Mouse (Mus musculus) G1E (cell line): Measurements from ENCODE around the gene Fkbp5. TPM values are rescaled to one million over a fixed set of nuclear protein-coding genes. Genes with fewer than 3 reads are reported as not detected.

Experiments
- ATAC-seq: 2 replicates; pipeline ENCODE4 v1.8.0; 2016; ENCODE audit warnings: mild to moderate bottlenecking; ENCODE audit not compliant: insufficient number of reproducible peaks, poor library complexity, low FRiP score, severe bottlenecking; ENCODE audit errors: extremely low read depth
- DNase-seq: peaks from one replicate; pipeline ENCODE4 v3.0.0; 2012; ENCODE audit warnings: low spot score
- H3K27me3 ChIP-seq: 2 replicates; pipeline ENCODE4 v1.6.1; 2012; ENCODE audit warnings: mild to moderate bottlenecking, low read length, inconsistent platforms; ENCODE audit not compliant: insufficient read depth
- H3K36me3 ChIP-seq: replicated peaks from 2 replicates; pipeline ENCODE3; 2012; ENCODE audit warnings: mild to moderate bottlenecking, inconsistent platforms
- H3K4me1 ChIP-seq: 2 replicates; pipeline ENCODE4 v1.6.1; 2012; ENCODE audit warnings: low read depth, low read length, inconsistent platforms, mixed read lengths; ENCODE audit not compliant: insufficient read depth
- H3K4me3 ChIP-seq: 2 replicates; pipeline ENCODE4 v1.5.1; 2012; ENCODE audit warnings: low read depth, mild to moderate bottlenecking, inconsistent platforms, low read length, moderate library complexity, mixed read lengths
- H3K9me3 ChIP-seq: replicated peaks from 2 replicates; pipeline ENCODE4 v1.6.1; 2012; ENCODE audit warnings: inconsistent platforms
- CTCF ChIP-seq: IDR thresholded peaks from 2 replicates; pipeline ENCODE4 v1.5.1; 2012; ENCODE audit warnings: low read depth, low read length, inconsistent platforms, mixed read lengths
- GATA1 ChIP-seq: IDR thresholded peaks from 2 replicates; pipeline ENCODE4 v1.6.1; 2012; ENCODE audit warnings: borderline replicate concordance, low read length, inconsistent platforms, mixed read lengths
- GATA2 ChIP-seq: IDR thresholded peaks from 2 replicates; pipeline ENCODE4 v1.6.1; 2012; ENCODE audit warnings: low read depth, low read length, inconsistent platforms, borderline replicate concordance
- POLR2AphosphoS5 ChIP-seq: IDR thresholded peaks from 2 replicates; pipeline ENCODE4 v1.6.1; 2012; ENCODE audit warnings: low read depth, low read length, inconsistent platforms; ENCODE audit not compliant: insufficient replicate concordance
- TAL1 ChIP-seq: conservative IDR thresholded peaks from 2 replicates; pipeline ENCODE4 v1.6.1; 2012; ENCODE audit warnings: low read depth, low read length, inconsistent platforms, mixed read lengths
- polyA plus RNA-seq: library from polyadenylated mRNA; stranded (reverse); fragments of >175 nt; gene quantifications from 2 replicates; pipeline ENCODE4 v1.2.3, GENCODE M21; 2012
- total RNA-seq, 2 experiments: library from RNA; stranded (forward) in 1 of 2; stranded (reverse) in 1 of 2; fragments of 200-1000 nt in 1 of 2; fragments of >200 nt in 1 of 2; fragmentation: Nextera tagmentation in 1 of 2; gene quantifications; 2 replicates each; pipeline ENCODE4 v1.2.3; 2014 to 2017

Fkbp5 gene
- total and polyA plus RNA-seq, 3 experiments, result 11.7 to 36.6 (median 18.5) TPM

GRCm38 (mm10) chr17:28520561-28520960 lies 3.2 kb upstream of the Fkbp5 start:
- H3K4me1 ChIP-seq, result peaks cover 38% of the 10 kb centered on the region
- peaks cover 65% of the 10 kb centered on the region for H3K27me3 ChIP-seq
- TF ChIP-seq GATA2, result no peak
- no peak for TF ChIP-seq CTCF
- no peak for TF ChIP-seq TAL1
- TF ChIP-seq GATA1, result no peak
- TF ChIP-seq POLR2AphosphoS5, result no peak

GRCm38 (mm10) chr17:28519827-28520226 lies 2.5 kb upstream of the Fkbp5 start:
- 0 out of 2 replicates have a peak, but pooled peaks cover 2% of the 10 kb centered on the region for H3K9me3 ChIP-seq
- H3K27me3 ChIP-seq, result peaks cover 70% of the 10 kb centered on the region
- H3K36me3 ChIP-seq, result peaks cover 7% of the 10 kb centered on the region
- H3K4me3 ChIP-seq, result no peak overlapping the region
- no peak for DNase-seq
- H3K4me1 ChIP-seq, result peaks cover 36% of the 10 kb centered on the region
- ATAC-seq, result no peak
- TF ChIP-seq POLR2AphosphoS5 (no peak), GATA1 (no peak), GATA2 (no peak), CTCF (no peak), TAL1 (no peak)

More at GRCm38 (mm10) chr17:28520561-28520960, 3.2 kb upstream of the Fkbp5 start:
- ATAC-seq (no peak), DNase-seq (no peak)
- H3K36me3 ChIP-seq, result peaks cover 7% of the 10 kb centered on the region
- 0 out of 2 replicates have a peak, but pooled peaks cover 2% of the 10 kb centered on the region for H3K9me3 ChIP-seq
- H3K4me3 ChIP-seq, result no peak overlapping the region

- Histone ChIP-seq H3K4me3 (no peak overlapping the region), H3K27me3 (peaks cover 73% of the 10 kb centered on the region)
- ATAC-seq, result no peak
These were observed 1.3 kb upstream of the Fkbp5 start for GRCm38 (mm10) chr17:28518615-28519071.

GRCm38 (mm10) chr17:28517956-28518614 lies 758 bp upstream of the Fkbp5 start:
- no peak for ATAC-seq
- 0 out of 2 replicates have a peak, but pooled peaks cover 2% of the 10 kb centered on the region for H3K9me3 ChIP-seq
- H3K4me1 ChIP-seq, result peaks cover 20% of the 10 kb centered on the region
- no peaks in the 10 kb centered on the region for H3K36me3 ChIP-seq
- peak overlapping the region; percentile 38; the same call in 1 of the 2 replicates for H3K4me3 ChIP-seq
- DNase-seq, result peak; percentile 43
- no peak for TF ChIP-seq GATA1
- TF ChIP-seq GATA2, result no peak
- no peak for TF ChIP-seq POLR2AphosphoS5
- no peak for TF ChIP-seq CTCF
- TF ChIP-seq TAL1, result no peak
- H3K27me3 ChIP-seq, result peaks cover 68% of the 10 kb centered on the region

More at GRCm38 (mm10) chr17:28518615-28519071, 1.3 kb upstream of the Fkbp5 start:
- DNase-seq, result no peak
- Histone ChIP-seq H3K9me3 (0 out of 2 replicates have a peak, but pooled peaks cover 2% of the 10 kb centered on the region), H3K4me1 (peaks cover 25% of the 10 kb centered on the region), H3K36me3 (no peaks in the 10 kb centered on the region)
- TF ChIP-seq GATA1 (no peak), TAL1 (no peak), GATA2 (no peak), CTCF (no peak), POLR2AphosphoS5 (no peak)

GRCm38 (mm10) chr17:28516881-28517280 lies 446 bp downstream of the Fkbp5 start:
- Histone ChIP-seq H3K4me3 (no peak overlapping the region), H3K9me3 (0 out of 2 replicates have a peak, but pooled peaks cover 2% of the 10 kb centered on the region), H3K36me3 (no peaks in the 10 kb centered on the region), H3K4me1 (peaks cover 8% of the 10 kb centered on the region), H3K27me3 (peaks cover 67% of the 10 kb centered on the region)
- TF ChIP-seq CTCF, result no peak
- TF ChIP-seq TAL1, result no peak
- TF ChIP-seq GATA1, result no peak
- TF ChIP-seq GATA2, result no peak
- no peak for TF ChIP-seq POLR2AphosphoS5
- no peak for ATAC-seq
- no peak for DNase-seq

- H3K9me3 ChIP-seq, result 0 out of 2 replicates have a peak, but pooled peaks cover 2% of the 10 kb centered on the region
- TF ChIP-seq CTCF (no peak), GATA2 (no peak), TAL1 (no peak), GATA1 (no peak), POLR2AphosphoS5 (no peak)
- H3K36me3 ChIP-seq, result no peaks in the 10 kb centered on the region
- H3K27me3 ChIP-seq, result peaks cover 67% of the 10 kb centered on the region
- no peak for DNase-seq
- no peak overlapping the region for H3K4me3 ChIP-seq
- no peak for ATAC-seq
- peaks cover 12% of the 10 kb centered on the region for H3K4me1 ChIP-seq
These were observed 1.6 kb downstream of the Fkbp5 start for GRCm38 (mm10) chr17:28515431-28516341.
